Mouse (Mus musculus) CH12.LX (cell line): ENCODE measurements around the gene Pde11a.

ENCODE experiments used
- CTCF ChIP-seq, 2 experiments: IDR thresholded peaks in 1 of 2; conservative IDR thresholded peaks in 1 of 2; 2 replicates each; pipeline ENCODE4 v1.5.1; 2011 to 2012; ENCODE audit warnings: low read depth in 2 of 2, low read length in 2 of 2, improper control_type of control experiment in 1 of 2, inconsistent platforms in 1 of 2, mild to moderate bottlenecking in 1 of 2, moderate library complexity in 1 of 2
- MYC ChIP-seq: IDR thresholded peaks from 2 replicates; pipeline ENCODE4 v1.6.1; 2011; ENCODE audit warnings: low read depth, mild to moderate bottlenecking, improper control_type of control experiment, low read length
- POLR2A ChIP-seq: IDR thresholded peaks from 2 replicates; pipeline ENCODE4 v1.6.1; 2011; ENCODE audit warnings: low read depth, mild to moderate bottlenecking, improper control_type of control experiment, low read length
- RAD21 ChIP-seq: IDR thresholded peaks from 2 replicates; pipeline ENCODE4 v1.6.1; 2011; ENCODE audit warnings: low read depth, mild to moderate bottlenecking, low read length, improper control_type of control experiment, moderate library complexity
- USF1 ChIP-seq: IDR thresholded peaks from 2 replicates; pipeline ENCODE4 v1.6.1; 2014; ENCODE audit warnings: low read depth, mild to moderate bottlenecking, inconsistent platforms, low read length, improper control_type of control experiment

GRCm38 (mm10) chr2:76098381-76098780 lies 240.2 kb downstream of the Pde11a start:
- no peak for TF ChIP-seq CTCF (conservative IDR thresholded peaks at IDR 0.05 in 1 of 2, IDR thresholded peaks at IDR 0.05 in 1 of 2; ENCODE audit: low read depth in 2 of 2, low read length in 2 of 2)
- no peak for TF ChIP-seq USF1
- no peak for TF ChIP-seq MYC
- no peak for TF ChIP-seq POLR2A
- TF ChIP-seq RAD21, result no peak
